Mouse (Mus musculus) embryonic facial prominence, embryonic 15.5 days (tissue): ENCODE data around the gene Fam129a. TPM values are rescaled to one million over a fixed set of nuclear protein-coding genes. Genes with fewer than 3 reads are reported as not detected.

ENCODE experiments used
- ATAC-seq: fragments of 200-750 bp; cut with Nextera tagmentation; 2 replicates; pipeline ENCODE4 v1.8.0; 2017; ENCODE audit warnings: low read depth, moderate TSS enrichment; ENCODE audit not compliant: insufficient number of reproducible peaks, low FRiP score, low TSS enrichment
- H3K27ac ChIP-seq: fragments of 300-500 bp; sonication (generic); replicated peaks from 2 replicates; pipeline ENCODE4 v1.5.1; 2015; ENCODE audit warnings: mild to moderate bottlenecking, inconsistent platforms
- H3K27me3 ChIP-seq: fragments of 300-500 bp; sonication (generic); 2 replicates; pipeline ENCODE4 v1.6.1; 2015; ENCODE audit warnings: inconsistent platforms
- H3K36me3 ChIP-seq: fragments of 300-500 bp; sonication (generic); 2 replicates; pipeline ENCODE4 v1.6.1; 2015; ENCODE audit warnings: mild to moderate bottlenecking, inconsistent platforms
- H3K4me1 ChIP-seq: fragments of 300-500 bp; sonication (generic); 2 replicates; pipeline ENCODE4 v1.6.1; 2015; ENCODE audit warnings: inconsistent platforms
- H3K4me2 ChIP-seq: fragments of 300-500 bp; sonication (generic); replicated peaks from 2 replicates; pipeline ENCODE4 v1.6.1; 2015; ENCODE audit warnings: mild to moderate bottlenecking, inconsistent platforms
- H3K4me3 ChIP-seq: fragments of 300-500 bp; sonication (generic); replicated peaks from 2 replicates; pipeline ENCODE4 v1.5.1; 2015; ENCODE audit warnings: mild to moderate bottlenecking, inconsistent platforms
- H3K9ac ChIP-seq: fragments of 300-500 bp; sonication (generic); 2 replicates; pipeline ENCODE4 v1.6.1; 2015; ENCODE audit warnings: inconsistent platforms
- H3K9me3 ChIP-seq: fragments of 300-500 bp; sonication (generic); replicated peaks from 2 replicates; pipeline ENCODE4 v1.6.1; 2016; ENCODE audit warnings: inconsistent platforms
- WGBS: fragments of 180-500 bp; shearing (Covaris S2); methylation state at CpG from one replicate; pipeline ENCODE4 v1.1.7; 2015; 5-methylcytosine and 5-hydroxymethylcytosine counted together
- polyA plus RNA-seq: library from polyadenylated mRNA; unstranded; fragments of >200 nt; fragmentation: Nextera tagmentation; extraction: Ambion mirVana; gene quantifications from 2 replicates; pipeline ENCODE4 v1.2.1, GENCODE M21; 2015

Fam129a gene
- polyA plus RNA-seq, 1 experiment from 2014 or later: 18.9 TPM

- Histone ChIP-seq H3K27ac (no peak overlapping the region), H3K4me2 (no peak overlapping the region), H3K9ac (no peak overlapping the region), H3K4me3 (no peak overlapping the region), H3K36me3 (no peaks in the 10 kb centered on the region), H3K27me3 (no peaks in the 10 kb centered on the region), H3K9me3 (no peaks in the 10 kb centered on the region), H3K4me1 (0 out of 2 replicates have a peak, but pooled peaks cover 3% of the 10 kb centered on the region)
- no peak for ATAC-seq
- 80% methylated on average over 9 of the region's 9 CpGs for WGBS
Measured at GRCm38 (mm10) chr1:151670006-151670591, 99.1 kb downstream of the Fam129a start.

- Histone ChIP-seq H3K9me3 (no peaks in the 10 kb centered on the region), H3K27ac (no peak overlapping the region), H3K27me3 (no peaks in the 10 kb centered on the region), H3K36me3 (no peaks in the 10 kb centered on the region), H3K4me3 (no peak overlapping the region), H3K4me1 (no peaks in the 10 kb centered on the region), H3K9ac (no peak overlapping the region), H3K4me2 (no peak overlapping the region)
- no peak for ATAC-seq
- WGBS: 48% methylated on average over 5 of the region's 5 CpGs
Measured at GRCm38 (mm10) chr1:151675684-151676083, 104.7 kb downstream of the Fam129a start.

- Histone ChIP-seq H3K4me2 (no peak overlapping the region), H3K9me3 (no peaks in the 10 kb centered on the region), H3K9ac (no peak overlapping the region), H3K4me3 (no peak overlapping the region), H3K27me3 (no peaks in the 10 kb centered on the region), H3K27ac (0 out of 2 replicates have a peak overlapping the region, but pooled peaks have one; percentile 48), H3K36me3 (no peaks in the 10 kb centered on the region), H3K4me1 (no peaks in the 10 kb centered on the region)
- 51% methylated on average over 3 of the region's 4 CpGs for WGBS
- ATAC-seq: no peak
Measured at GRCm38 (mm10) chr1:151677185-151677809, 106.3 kb downstream of the Fam129a start.

GRCm38 (mm10) chr1:151677975-151678374, 107.0 kb downstream of the Fam129a start:
- Histone ChIP-seq H3K4me3 (no peak overlapping the region), H3K36me3 (no peaks in the 10 kb centered on the region), H3K9ac (no peak overlapping the region), H3K9me3 (no peaks in the 10 kb centered on the region), H3K27ac (0 out of 2 replicates have a peak overlapping the region, but pooled peaks have one; percentile 48), H3K27me3 (no peaks in the 10 kb centered on the region), H3K4me2 (no peak overlapping the region), H3K4me1 (no peaks in the 10 kb centered on the region)
- ATAC-seq: no peak
- 50% methylated on average over 4 of the region's 4 CpGs for WGBS

GRCm38 (mm10) chr1:151679153-151679552, 108.2 kb downstream of the Fam129a start:
- H3K27me3 ChIP-seq: no peaks in the 10 kb centered on the region
- H3K9ac ChIP-seq: no peak overlapping the region
- H3K36me3 ChIP-seq: no peaks in the 10 kb centered on the region
- no peak overlapping the region for H3K27ac ChIP-seq
- 88% methylated on average over 7 of the region's 7 CpGs for WGBS
- peaks cover 5% of the 10 kb centered on the region for H3K4me1 ChIP-seq
- no peak for ATAC-seq
- no peak overlapping the region for H3K4me3 ChIP-seq
- no peak overlapping the region for H3K4me2 ChIP-seq
- H3K9me3 ChIP-seq: no peaks in the 10 kb centered on the region

- no peak overlapping the region for H3K27ac ChIP-seq
- H3K36me3 ChIP-seq: no peaks in the 10 kb centered on the region
- H3K4me1 ChIP-seq: peaks cover 14% of the 10 kb centered on the region
- H3K9me3 ChIP-seq: no peaks in the 10 kb centered on the region
- no peak overlapping the region for H3K4me2 ChIP-seq
- ATAC-seq: no peak
- no peak overlapping the region for H3K4me3 ChIP-seq
- H3K27me3 ChIP-seq: no peaks in the 10 kb centered on the region
- WGBS: 91% methylated on average over 4 of the region's 4 CpGs
- H3K9ac ChIP-seq: no peak overlapping the region
Measured at GRCm38 (mm10) chr1:151679883-151680613, 109.1 kb downstream of the Fam129a start.

GRCm38 (mm10) chr1:151680971-151681370, 110.0 kb downstream of the Fam129a start:
- no peaks in the 10 kb centered on the region for H3K36me3 ChIP-seq
- H3K4me1 ChIP-seq: peaks cover 24% of the 10 kb centered on the region
- no peak overlapping the region for H3K4me2 ChIP-seq
- no peak overlapping the region for H3K9ac ChIP-seq
- no peaks in the 10 kb centered on the region for H3K9me3 ChIP-seq
- WGBS: 84% methylated on average over 3 of the region's 3 CpGs
- no peak for ATAC-seq
- H3K4me3 ChIP-seq: no peak overlapping the region
- H3K27me3 ChIP-seq: no peaks in the 10 kb centered on the region
- no peak overlapping the region for H3K27ac ChIP-seq

GRCm38 (mm10) chr1:151682896-151683295, 111.9 kb downstream of the Fam129a start:
- ATAC-seq: no peak
- Histone ChIP-seq H3K4me1 (peaks cover 39% of the 10 kb centered on the region), H3K27ac (no peak overlapping the region), H3K9me3 (no peaks in the 10 kb centered on the region), H3K27me3 (no peaks in the 10 kb centered on the region), H3K9ac (no peak overlapping the region), H3K4me2 (no peak overlapping the region), H3K36me3 (no peaks in the 10 kb centered on the region), H3K4me3 (no peak overlapping the region)
- 81% methylated on average over 6 of the region's 6 CpGs for WGBS

- WGBS: 27% methylated on average over 7 of the region's 7 CpGs
Measured at GRCm38 (mm10) chr1:151684451-151684892, 113.5 kb downstream of the Fam129a start.

GRCm38 (mm10) chr1:151684978-151685377, 114.0 kb downstream of the Fam129a start:
- no peaks in the 10 kb centered on the region for H3K27me3 ChIP-seq
- no peak overlapping the region; the same call in 1 of the 2 replicates for H3K4me2 ChIP-seq
- no peak overlapping the region for H3K4me3 ChIP-seq
- H3K4me1 ChIP-seq: peaks cover 45% of the 10 kb centered on the region
- no peaks in the 10 kb centered on the region for H3K9me3 ChIP-seq
- ATAC-seq: no peak
- no peak overlapping the region for H3K9ac ChIP-seq
- 20% methylated on average over 5 of the region's 5 CpGs for WGBS
- H3K36me3 ChIP-seq: no peaks in the 10 kb centered on the region
- peak overlapping the region; percentile 88 for H3K27ac ChIP-seq

More at GRCm38 (mm10) chr1:151684451-151684892, 113.5 kb downstream of the Fam129a start:
- Histone ChIP-seq H3K27ac (peak overlapping the region; percentile 88), H3K4me3 (no peak overlapping the region), H3K36me3 (no peaks in the 10 kb centered on the region), H3K9ac (no peak overlapping the region), H3K27me3 (no peaks in the 10 kb centered on the region), H3K9me3 (no peaks in the 10 kb centered on the region), H3K4me1 (peaks cover 42% of the 10 kb centered on the region), H3K4me2 (no peak overlapping the region; the same call in 1 of the 2 replicates)
- ATAC-seq: peak; percentile 51; the same call in 1 of the 2 replicates

GRCm38 (mm10) chr1:151685666-151686309, 114.8 kb downstream of the Fam129a start:
- no peak overlapping the region for H3K9ac ChIP-seq
- peak; percentile 73 for ATAC-seq
- peaks cover 45% of the 10 kb centered on the region for H3K4me1 ChIP-seq
- H3K9me3 ChIP-seq: no peaks in the 10 kb centered on the region
- peak overlapping the region; percentile 10; the same call in 1 of the 2 replicates for H3K4me2 ChIP-seq
- H3K27ac ChIP-seq: peak overlapping the region; percentile 88
- H3K27me3 ChIP-seq: no peaks in the 10 kb centered on the region
- no peak overlapping the region for H3K4me3 ChIP-seq
- H3K36me3 ChIP-seq: no peaks in the 10 kb centered on the region
- 18% methylated on average over 12 of the region's 12 CpGs for WGBS
